Mouse (Mus musculus) forebrain, postnatal 0 days (tissue): ENCODE results near the gene Vmn2r102. TPM values are rescaled to one million over a fixed set of nuclear protein-coding genes. Genes with fewer than 3 reads are reported as not detected.

Experiments
- ATAC-seq: fragments of 200-750 bp; cut with Nextera tagmentation; 2 replicates; pipeline ENCODE4 v1.8.0; 2017; ENCODE audit warnings: mild to moderate bottlenecking, moderate library complexity
- DNase-seq: peaks from one replicate; pipeline ENCODE4 v3.0.0-alpha.2; 2015
- H3K27ac ChIP-seq: fragments of 300-500 bp; sonication (generic); 2 replicates; pipeline ENCODE4 v1.5.1; 2014; ENCODE audit warnings: low read depth, mild to moderate bottlenecking, antibody characterized with exemption, low read length, moderate library complexity, mixed read lengths
- H3K27me3 ChIP-seq: fragments of 300-500 bp; sonication (generic); 2 replicates; pipeline ENCODE4 v1.6.1; 2014; ENCODE audit warnings: mild to moderate bottlenecking, low read length, mixed read lengths; ENCODE audit not compliant: insufficient read depth
- H3K36me3 ChIP-seq: fragments of 300-500 bp; sonication (generic); 2 replicates; pipeline ENCODE4 v1.6.1; 2014; ENCODE audit warnings: mild to moderate bottlenecking, moderate library complexity; ENCODE audit not compliant: insufficient read depth
- H3K4me1 ChIP-seq: fragments of 300-500 bp; sonication (generic); 2 replicates; pipeline ENCODE4 v1.6.1; 2014; ENCODE audit warnings: antibody characterized with exemption; ENCODE audit not compliant: insufficient read depth
- H3K4me2 ChIP-seq: fragments of 300-500 bp; sonication (generic); 2 replicates; pipeline ENCODE4 v1.6.1; 2014; ENCODE audit warnings: low read depth, mild to moderate bottlenecking, moderate library complexity
- H3K4me3 ChIP-seq: fragments of 300-500 bp; sonication (generic); 2 replicates; pipeline ENCODE4 v1.5.1; 2014; ENCODE audit warnings: low read depth, low read length, mixed read lengths
- H3K9ac ChIP-seq: fragments of 300-500 bp; sonication (generic); 2 replicates; pipeline ENCODE4 v1.6.1; 2014; ENCODE audit warnings: mild to moderate bottlenecking
- H3K9me3 ChIP-seq: fragments of 300-500 bp; sonication (generic); 2 replicates; pipeline ENCODE4 v1.6.1; 2016; ENCODE audit warnings: low read length
- CTCF ChIP-seq: sonication (generic); IDR thresholded peaks from 2 replicates; pipeline ENCODE4 v1.5.1; 2016; ENCODE audit warnings: antibody characterized with exemption, control low read depth, low read depth
- WGBS: fragments of 180-500 bp; shearing (Covaris S2); extraction: QIAGEN DNeasy Blood & Tissue Kit; methylation state at CpG from one replicate; pipeline ENCODE4 v1.1.7; 2014; 5-methylcytosine and 5-hydroxymethylcytosine counted together
- polyA plus RNA-seq: library from polyadenylated mRNA; unstranded; fragments of >200 nt; fragmentation: Nextera tagmentation; extraction: Ambion mirVana; gene quantifications from 2 replicates; pipeline ENCODE4 v1.2.1, GENCODE M21; 2015
- total RNA-seq: library from RNA; depleted of rRNA; stranded (reverse); fragments of >200 nt; gene quantifications from 2 replicates; pipeline ENCODE4 v1.2.3, GENCODE M21; 2014; rRNA removed

The Vmn2r102 gene
- total RNA-seq (not detected in 2 replicates), polyA plus RNA-seq (not detected in 2 replicates)

DNA sequence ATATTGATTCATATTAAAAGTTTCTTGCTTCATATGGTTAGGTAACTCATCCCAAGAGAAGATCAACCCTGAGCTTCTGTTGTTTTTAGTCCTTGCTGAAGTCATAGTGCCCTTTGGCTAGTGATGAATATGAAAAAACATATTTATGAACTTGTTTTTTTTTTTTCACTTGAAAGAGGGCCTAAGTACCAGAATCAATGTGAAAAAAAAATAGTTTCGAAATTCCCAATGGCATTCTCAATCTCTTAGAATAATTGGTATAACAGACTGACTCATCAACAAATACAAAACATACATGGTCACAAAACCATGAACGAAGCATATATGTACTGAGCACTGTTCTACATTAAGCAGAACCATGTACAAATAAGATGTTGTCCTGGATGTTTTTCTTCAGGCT, at the start of gene Vmn2r102:
Gene Vmn2r102, plus strand, starts transcription at position 301 of the 400 bp plus-strand sequence.
- H3K9ac ChIP-seq, result no peak within 1 kb of the TSS
- H3K4me2 ChIP-seq, result no peak within 1 kb of the TSS
- H3K9me3 ChIP-seq, result no peaks in the 10 kb centered on the region
- no peaks in the 10 kb centered on the region for H3K36me3 ChIP-seq
- no peak for TF ChIP-seq CTCF
- H3K27ac ChIP-seq, result no peak within 1 kb of the TSS
- ATAC-seq (no peak), DNase-seq (no peak)
- H3K4me3 ChIP-seq, result no peak within 1 kb of the TSS
- WGBS, result 53% methylated on average over 2 of the region's 2 CpGs
- no peaks in the 10 kb centered on the region for H3K27me3 ChIP-seq
- H3K4me1 ChIP-seq, result no peaks in the 10 kb centered on the region

- no peaks in the 10 kb centered on the region for H3K27me3 ChIP-seq
- H3K36me3 ChIP-seq, result no peaks in the 10 kb centered on the region
- no peaks in the 10 kb centered on the region for H3K4me1 ChIP-seq
- TF ChIP-seq CTCF, result no peak
- no peak overlapping the region for H3K4me2 ChIP-seq
- H3K4me3 ChIP-seq, result no peak overlapping the region
- 92% methylated on average over 1 of the region's 1 CpGs for WGBS
- peaks cover 21% of the 10 kb centered on the region; the same call in 1 of the 2 replicates for H3K9me3 ChIP-seq
- H3K27ac ChIP-seq, result no peak overlapping the region
- DNase-seq (no peak), ATAC-seq (no peak)
- no peak overlapping the region for H3K9ac ChIP-seq
Measured at GRCm38 (mm10) chr17:19629328-19629727, 30.8 kb upstream of the Vmn2r102 start.

GRCm38 (mm10) chr17:19658447-19658846, 1.7 kb upstream of the Vmn2r102 start:
- 80% methylated on average over 3 of the region's 3 CpGs for WGBS
- Histone ChIP-seq H3K4me1 (no peaks in the 10 kb centered on the region), H3K27ac (no peak overlapping the region)

DNA sequence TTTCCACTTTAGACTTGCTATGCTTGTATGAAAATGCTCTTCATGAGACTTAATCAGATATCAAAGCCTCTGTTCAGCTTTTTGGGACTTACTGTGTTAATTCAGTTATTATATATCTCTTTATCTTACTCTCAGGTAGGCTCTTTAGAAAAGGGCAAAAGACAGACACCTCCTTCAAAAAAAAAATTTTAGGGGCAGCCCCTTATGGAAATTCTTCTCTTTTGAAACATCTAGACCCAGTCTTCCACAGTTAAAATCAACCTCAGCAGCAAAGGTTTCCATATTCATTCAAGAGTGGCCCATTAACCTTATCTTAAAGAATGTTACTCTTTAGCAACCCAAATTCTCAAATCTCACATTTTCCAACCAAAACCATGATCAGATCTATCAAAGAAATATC, 31.9 kb downstream of the Vmn2r102 start:
- Histone ChIP-seq H3K27ac (no peak overlapping the region), H3K27me3 (no peaks in the 10 kb centered on the region), H3K4me1 (no peaks in the 10 kb centered on the region), H3K4me2 (no peak overlapping the region), H3K9me3 (0 out of 2 replicates have a peak, but pooled peaks cover 9% of the 10 kb centered on the region), H3K4me3 (no peak overlapping the region), H3K36me3 (no peaks in the 10 kb centered on the region), H3K9ac (no peak overlapping the region)
- no peak for DNase-seq
- ATAC-seq, result no peak
- TF ChIP-seq CTCF, result no peak

More at GRCm38 (mm10) chr17:19658447-19658846, 1.7 kb upstream of the Vmn2r102 start:
- no peak overlapping the region for H3K4me2 ChIP-seq
- no peak overlapping the region for H3K4me3 ChIP-seq
- no peak for TF ChIP-seq CTCF
- DNase-seq (no peak), ATAC-seq (no peak)
- H3K36me3 ChIP-seq, result no peaks in the 10 kb centered on the region
- H3K9me3 ChIP-seq, result no peaks in the 10 kb centered on the region
- H3K9ac ChIP-seq, result no peak overlapping the region
- no peaks in the 10 kb centered on the region for H3K27me3 ChIP-seq

Other genes with a start within 250 kb of the Vmn2r102 start
- not detected in 2 replicates for gene Vmn2r100, start 155.6 kb upstream of the Vmn2r102 start, total RNA-seq
- not detected in 2 replicates for gene Vmn2r100, start 155.6 kb upstream of the Vmn2r102 start, polyA plus RNA-seq
- gene Vmn2r101, start 83.1 kb upstream of the Vmn2r102 start, total RNA-seq, result not detected in 2 replicates
- gene Vmn2r101, start 83.1 kb upstream of the Vmn2r102 start, polyA plus RNA-seq, result not detected in 2 replicates
- not detected in 2 replicates for gene Vmn2r103, start 113.0 kb downstream of the Vmn2r102 start, total RNA-seq
- gene Vmn2r103, start 113.0 kb downstream of the Vmn2r102 start, polyA plus RNA-seq, result not detected in 2 replicates